Mouse (Mus musculus) brain, embryonic 18.5 days (tissue): ENCODE measurements at regions not wholly inside any gene's neighbourhood (a gene's known extent, or its start where the extent isn't known, plus 50 kb on each side); places are given as distances from the start of the nearest gene placed in this dataset.

Experiments used
- DNase-seq: peaks from one replicate; pipeline ENCODE4 v3.0.0-alpha.2; 2012; ENCODE audit warnings: low read depth, low spot score

DNA sequence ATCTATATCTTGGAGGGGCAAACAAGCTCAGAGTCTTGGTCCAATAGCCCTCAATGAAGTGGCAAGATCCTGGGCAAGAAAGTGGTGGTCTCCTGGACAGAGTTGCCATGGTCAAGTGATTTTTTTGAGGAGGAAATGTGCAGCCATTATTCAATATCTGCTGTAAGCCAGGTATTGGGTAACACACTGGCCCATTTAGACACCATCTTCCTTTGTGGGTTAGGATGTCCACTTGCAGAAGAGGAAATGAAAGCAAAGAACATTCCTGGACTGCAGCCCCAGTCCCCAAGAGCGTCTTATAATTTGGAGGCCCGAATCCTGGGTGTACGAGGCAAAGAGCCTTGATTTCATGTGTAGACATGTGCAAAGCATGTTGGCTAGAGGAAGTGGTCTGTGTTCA lies 56.3 kb upstream of the Pitx1 start:
- no peak for DNase-seq

DNA sequence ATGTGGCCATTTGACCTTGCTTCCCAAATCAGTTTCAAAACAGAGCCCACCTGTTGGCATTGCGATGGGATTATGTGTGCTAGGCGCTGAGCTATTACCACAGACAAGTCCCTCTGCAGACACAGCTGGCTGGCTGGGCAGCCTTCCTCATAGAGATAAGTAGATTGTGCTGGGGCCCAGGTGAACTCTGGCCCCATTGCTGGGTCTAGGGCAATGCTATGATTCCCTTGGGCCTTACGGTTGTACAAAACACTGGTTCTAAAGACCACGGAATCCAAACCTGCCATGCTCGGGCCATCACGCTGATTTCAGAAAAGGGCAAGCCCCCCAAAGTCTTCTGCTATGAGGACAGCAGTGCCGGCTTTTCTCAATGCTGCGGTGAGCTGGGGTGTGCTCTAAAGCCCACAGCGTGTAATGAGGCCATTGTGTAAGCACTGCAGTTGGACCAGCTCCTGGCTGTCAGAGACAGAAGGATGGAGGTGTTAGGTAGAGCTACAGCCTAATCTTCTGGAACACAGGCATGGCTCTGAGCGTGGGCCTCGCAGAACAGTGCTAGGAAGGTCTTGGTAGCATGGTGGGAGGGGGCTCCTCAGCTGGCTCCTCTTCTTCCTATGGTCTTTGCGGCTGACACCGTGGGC lies 51.2 kb upstream of the Pitx1 start:
- DNase-seq, result no peak
